Mouse (Mus musculus) layer of hippocampus, postnatal 14 days (tissue): ENCODE results near the gene Cd247. TPM values are rescaled to one million over a fixed set of nuclear protein-coding genes. Genes with fewer than 3 reads are reported as not detected.
"Not testable (repeated sequence)": the region's sequence is repeated elsewhere in the genome, so short reads cannot be mapped to it uniquely, and the experiment has no call there.

ENCODE experiments used
- DNase-seq, 2 experiments: peaks; one replicate each; pipeline ENCODE4 v3.0.0; 2021 to 2022; ENCODE audit warnings: low spot score in 2 of 2, mixed read lengths in 1 of 2
- long read RNA-seq, 2 experiments: library from polyadenylated mRNA; stranded (forward); transcript quantifications; one replicate each; pipeline ENCODE4 v2.0.0; 2021
- total RNA-seq, 2 experiments: library from RNA; stranded (reverse); gene quantifications; 2 replicates each; pipeline ENCODE4 v1.2.3; 2021

Gene Cd247
- not detected for total RNA-seq
- long read RNA-seq, experiment 1 = 0 reads
- long read RNA-seq, experiment 2, partial matches to known transcripts = 0 of 1 reads
- long read RNA-seq, experiment 2, other reads (novel, unspliced or antisense) = 1 of 1 reads

DNA sequence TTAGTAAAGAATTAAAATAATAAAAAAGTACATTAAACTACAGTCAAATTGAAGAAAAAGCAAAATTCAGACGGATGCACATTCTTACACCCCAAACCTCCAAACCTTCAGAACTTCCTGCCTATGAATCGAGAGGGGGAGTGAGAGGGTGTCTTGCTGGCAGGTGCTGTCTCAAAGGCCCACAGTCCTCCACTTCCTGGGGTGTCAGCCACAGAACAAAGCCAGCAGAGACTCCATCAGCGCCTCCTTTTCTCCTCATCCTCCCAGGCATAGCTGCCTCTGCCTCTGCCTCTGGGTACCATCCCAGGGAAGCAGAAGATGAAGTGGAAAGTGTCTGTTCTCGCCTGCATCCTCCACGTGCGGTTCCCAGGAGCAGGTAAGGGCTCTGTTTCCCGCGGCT lies at the start of gene Cd247:
TSS of gene Cd247 (plus strand) at position 171 of the 400 bp plus-strand sequence.
- DNase-seq = no peak

DNA sequence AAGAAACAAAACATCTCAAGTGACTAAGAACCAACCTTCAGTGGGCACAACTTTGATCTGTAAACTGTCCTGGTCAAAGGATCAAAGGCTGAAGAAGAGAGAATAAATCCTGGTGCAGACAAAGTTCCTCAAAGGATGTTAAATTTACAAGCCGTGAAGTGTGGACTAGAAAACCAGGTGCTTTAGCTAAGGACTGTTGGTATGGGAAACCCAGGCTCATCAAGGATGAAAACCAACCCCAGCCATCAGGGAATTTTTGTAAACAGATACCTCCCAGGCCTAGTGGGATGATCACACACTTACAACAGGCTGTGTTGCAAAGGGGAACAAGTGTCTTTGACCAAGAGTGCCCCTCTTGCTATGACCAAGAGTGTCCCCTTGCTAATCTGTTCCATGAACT lies 49.5 kb upstream of the Cd247 start:
- DNase-seq = no peak

DNA sequence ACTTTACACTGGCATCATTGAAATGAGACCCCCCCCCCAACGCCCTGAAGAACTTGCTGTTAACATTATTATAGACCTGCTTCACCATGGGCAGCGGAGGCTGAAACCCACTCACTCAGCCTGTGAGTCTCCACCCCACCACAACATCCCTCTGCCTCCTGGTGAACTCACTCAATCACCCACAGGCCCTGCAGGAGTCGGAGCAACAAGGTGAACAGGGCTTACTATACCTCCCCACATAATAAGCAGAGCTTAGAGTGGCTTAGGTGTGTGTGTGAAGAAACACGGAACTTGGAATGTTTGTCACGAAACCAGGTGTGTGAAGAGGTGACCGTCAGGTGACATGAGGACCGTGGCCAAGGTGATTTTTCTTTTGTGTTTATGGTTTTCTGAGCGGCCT lies 46.5 kb upstream of the Cd247 start:
- no peak for DNase-seq

DNA sequence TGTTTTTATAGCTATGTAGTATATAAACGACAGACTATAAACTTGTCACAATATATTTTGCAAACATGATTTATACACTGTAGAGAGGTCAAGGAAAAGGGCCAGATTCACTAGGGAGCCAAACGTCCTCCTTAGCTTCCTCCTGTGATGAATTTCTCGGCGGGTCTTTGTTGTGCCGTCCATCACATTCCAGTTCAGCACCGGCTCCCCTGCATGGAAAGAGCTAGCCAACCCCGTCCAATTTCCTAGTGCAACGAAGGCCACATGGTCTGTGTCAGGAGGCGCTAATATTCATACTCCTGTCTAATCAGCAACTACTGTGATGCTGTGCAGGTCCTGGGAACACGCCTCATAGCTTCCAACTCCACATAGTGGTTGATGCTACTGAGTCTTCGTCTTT lies 40.4 kb upstream of the Cd247 start:
- DNase-seq = no peak

DNA sequence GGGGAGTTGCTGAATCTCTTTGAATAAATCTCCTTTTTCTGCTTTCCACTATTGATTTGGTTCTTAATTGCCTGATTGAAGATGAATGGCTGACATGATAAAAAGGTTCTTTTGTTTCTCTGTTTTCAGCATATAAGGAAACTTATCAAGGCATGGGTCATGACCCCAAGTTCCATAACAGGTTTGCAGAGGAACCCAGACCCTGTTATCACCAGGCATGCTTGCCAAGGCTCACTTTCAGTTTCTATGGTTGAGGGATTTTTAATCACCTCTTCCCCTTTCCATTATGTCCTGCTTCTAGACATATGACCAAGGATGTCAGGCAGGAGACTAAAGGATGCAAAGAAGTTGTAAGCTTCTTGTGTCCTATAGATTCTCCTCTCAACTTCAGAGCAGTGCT lies 37.3 kb upstream of the Cd247 start:
- DNase-seq = no peak

DNA sequence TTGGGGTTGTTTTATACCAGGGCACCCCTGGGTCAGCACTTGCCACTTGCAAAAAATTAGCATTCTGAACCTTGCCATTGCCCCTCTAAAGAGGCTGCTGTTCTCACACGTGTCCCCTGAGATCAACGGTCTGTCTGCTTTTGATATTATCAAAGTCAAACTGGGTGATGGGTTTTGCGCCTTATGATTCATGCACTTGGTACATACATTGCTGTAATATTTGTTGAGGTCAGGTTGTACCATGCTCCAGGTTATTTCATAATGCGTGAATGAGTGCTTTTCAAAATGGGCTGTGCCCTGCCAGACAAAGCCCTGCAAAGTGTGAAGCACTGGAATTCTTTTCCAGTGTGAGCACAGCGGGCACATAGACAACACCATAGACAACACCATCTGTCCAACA lies 36.6 kb upstream of the Cd247 start:
- DNase-seq = no peak

DNA sequence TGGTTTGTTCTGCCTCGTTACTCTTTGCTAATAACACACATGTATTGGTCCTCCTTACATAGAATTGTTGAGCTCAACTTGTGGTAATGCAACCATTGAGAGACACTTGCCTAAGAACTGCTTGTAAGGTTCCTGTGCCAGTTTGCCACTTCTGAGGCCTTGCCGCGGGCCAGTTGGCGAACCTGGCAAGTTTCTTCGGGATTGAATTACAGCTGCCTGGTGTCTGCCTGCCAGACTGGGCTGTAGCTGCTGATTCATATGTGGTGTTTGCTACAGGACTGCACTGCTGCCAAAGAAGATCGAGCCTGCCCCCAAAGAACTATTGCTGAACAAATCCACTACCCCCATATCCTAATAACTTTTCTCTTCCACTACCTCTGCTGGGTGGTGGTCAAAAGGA lies 34.3 kb upstream of the Cd247 start:
- DNase-seq = no peak

DNA sequence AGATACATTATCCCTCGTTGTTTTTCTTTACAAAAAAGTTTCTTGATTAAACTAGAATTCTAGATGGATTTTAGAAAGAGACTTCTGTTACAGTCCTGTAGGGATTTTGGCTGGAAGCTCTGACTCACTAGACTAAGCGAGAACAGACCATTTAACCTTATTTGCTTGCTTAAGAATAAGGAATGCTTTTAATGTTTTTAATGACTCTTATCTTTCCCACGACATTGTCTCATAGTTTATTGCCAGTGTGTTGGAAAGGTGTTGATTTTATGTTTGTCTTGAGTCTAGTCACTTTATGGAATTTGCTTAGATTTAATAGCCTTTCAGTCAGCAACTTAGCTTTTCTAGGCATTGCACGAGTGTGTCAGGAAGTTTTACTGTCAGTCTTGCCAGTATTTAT lies 33.3 kb upstream of the Cd247 start:
- no peak for DNase-seq

DNA sequence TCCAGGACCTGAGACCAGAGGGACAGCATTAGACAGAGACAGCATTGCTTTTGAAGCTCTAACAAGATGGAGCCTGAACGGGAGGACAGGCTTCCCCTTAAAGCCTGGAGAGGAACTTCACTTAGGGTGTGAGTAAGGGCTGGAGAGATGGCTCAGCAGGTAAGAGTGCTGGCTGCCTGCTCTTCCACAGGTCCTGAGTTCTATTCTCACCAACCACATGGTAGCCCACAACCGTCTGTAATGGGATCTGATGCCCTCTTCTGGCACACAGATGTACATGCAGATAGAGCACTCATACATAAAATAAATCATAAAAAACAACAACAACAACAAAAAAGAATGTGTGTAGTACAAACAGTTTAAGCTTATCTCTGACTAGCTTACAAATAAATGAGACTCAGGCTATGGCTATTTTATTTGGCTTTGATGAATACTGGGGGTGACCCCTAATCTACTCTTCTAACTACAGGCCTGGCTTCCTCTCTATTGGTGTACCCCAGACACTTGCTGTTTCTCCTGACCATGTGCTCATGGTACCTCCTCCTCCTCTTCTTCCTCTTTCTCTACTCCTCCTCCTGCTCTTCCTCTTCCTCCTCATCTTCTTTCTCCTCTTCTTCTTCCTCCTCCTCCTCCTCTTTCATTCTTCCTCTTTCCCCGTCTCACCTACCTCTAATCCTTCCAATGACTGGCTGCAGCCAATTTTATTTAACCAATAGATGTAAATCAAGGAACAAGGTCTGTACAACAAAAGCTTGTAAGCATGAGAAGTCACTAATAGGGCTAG lies 26.8 kb upstream of the Cd247 start:
- DNase-seq = no peak

DNA sequence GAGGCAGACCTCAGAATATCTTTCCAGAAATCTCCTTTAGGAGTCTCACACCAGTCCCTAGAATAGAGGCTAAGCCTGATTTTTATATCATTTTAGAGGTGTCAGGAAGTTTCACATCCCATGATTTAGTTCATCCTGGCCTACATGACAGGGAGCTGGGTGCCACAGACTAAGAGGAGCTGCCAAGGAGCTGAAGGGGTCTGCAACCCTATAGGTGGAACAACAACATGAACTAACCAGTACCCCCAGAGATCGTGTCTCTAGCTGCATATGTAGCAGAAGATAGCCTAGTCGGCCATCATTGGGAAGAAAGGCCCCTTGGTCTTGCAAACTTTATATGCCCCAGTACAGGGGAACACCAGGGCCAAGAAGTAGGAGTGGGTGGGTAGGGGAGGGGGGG lies 26.0 kb upstream of the Cd247 start:
- DNase-seq = not testable (repeated sequence)

DNA sequence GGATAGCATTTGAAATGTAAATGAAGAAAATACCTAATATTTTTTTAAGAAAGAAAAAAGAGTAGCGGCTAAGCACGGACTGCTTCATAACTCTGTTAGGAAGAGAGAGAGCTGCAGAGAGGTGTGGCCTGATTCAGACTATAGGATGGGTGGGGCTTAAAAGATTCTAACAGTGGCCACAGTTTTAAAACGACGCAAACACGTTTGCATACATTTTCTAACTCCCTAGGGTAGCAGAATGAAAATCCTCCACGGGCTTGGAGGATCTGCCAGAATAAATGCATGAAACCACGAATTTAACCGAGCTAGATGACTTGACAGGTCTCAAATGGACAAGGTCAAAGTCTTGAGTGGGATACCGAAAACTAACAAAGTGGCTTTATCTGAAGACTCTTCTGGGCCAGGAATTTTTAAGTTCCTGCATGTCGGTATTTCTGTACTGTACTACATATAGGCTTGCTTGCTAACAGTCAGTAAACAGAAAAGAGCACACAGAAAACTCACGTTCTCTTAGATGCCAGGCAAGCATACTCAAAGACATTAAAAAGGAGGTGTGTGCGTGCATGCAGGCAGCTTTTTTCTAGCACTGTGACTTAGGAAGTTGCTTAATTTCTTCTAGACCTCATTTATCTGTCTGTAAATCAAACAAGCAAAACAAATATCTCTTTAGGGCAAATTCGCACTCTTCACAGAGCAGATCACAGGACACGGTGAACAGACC lies 25.4 kb upstream of the Cd247 start:
- DNase-seq = no peak

DNA sequence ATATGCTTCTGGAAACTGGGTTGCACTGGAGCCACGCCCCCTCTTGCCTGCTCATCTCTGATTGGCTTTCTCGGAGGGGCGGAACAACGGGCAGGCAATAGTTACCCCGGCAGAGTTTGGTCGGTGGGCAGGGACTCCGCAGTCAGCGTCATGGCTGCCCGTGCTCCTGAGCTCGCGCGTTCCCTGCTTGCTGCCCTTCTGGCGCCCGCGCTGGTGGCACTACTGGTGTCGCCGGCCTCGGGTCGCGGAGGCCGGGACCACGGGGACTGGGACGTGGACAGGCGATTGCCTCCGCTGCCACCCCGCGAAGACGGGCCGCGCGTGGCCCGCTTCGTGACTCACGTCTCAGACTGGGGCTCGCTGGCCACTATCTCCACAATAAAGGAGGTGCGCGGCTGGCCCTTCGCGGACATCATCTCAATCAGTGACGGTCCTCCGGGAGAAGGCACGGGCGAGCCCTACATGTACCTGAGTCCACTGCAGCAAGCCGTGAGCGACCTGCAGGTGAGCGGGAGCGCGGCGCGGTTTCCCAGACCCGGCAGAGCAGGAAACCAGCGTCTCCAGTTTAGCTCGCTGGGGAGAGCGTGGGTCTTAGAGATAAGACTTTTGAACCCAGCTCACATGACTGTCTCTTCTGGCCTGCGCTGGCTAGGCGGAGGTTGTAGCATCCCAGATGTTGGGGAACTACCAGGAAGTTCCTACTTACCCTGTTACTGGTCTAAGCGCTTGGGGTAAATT lies 24.7 kb upstream of the Cd247 start, which contains the start of gene Creg1:
TSS of gene Creg1 (plus strand) at position 112 of the 738 bp plus-strand sequence.
- peak; percentile 88 to 95 for DNase-seq

DNA sequence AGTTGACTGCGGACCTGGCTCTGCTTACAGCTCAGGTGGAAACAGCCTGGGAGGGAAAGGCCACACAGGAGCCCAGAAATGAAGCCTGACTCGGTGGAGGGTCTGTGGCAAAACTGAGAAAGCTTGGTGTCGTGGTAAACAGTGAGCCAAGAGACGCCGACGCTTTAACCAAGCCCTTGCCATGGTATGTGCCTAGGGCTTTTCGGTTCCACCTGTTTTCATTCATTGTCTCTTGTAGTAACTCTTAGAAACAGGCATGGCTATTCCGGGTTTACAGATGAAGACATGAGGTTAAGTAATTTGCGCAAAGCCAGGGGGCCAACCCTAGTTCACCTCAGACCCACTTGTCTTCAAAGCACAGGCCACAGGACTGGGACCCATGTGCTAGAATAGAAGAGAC lies 23.9 kb upstream of the Cd247 start:
- no peak for DNase-seq

DNA sequence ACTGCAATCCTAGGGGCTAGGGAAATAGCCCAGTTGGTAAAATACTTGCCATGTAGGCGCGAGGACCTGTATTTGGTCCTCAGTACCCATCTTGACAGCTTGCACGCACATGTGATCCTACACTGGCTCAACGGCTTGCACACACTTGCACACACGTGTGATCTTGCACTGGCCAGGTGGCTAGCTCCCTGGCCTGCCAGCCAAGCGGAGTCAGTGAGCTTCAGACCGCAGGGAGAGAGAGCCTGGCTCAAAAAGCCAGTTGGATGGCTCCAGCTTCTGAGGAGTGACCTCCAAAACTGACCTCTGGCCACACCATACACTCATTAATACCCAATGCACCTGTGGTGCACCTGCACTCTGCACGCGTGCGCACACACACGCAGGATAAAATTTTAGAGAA lies 23.4 kb upstream of the Cd247 start:
- DNase-seq = no peak

DNA sequence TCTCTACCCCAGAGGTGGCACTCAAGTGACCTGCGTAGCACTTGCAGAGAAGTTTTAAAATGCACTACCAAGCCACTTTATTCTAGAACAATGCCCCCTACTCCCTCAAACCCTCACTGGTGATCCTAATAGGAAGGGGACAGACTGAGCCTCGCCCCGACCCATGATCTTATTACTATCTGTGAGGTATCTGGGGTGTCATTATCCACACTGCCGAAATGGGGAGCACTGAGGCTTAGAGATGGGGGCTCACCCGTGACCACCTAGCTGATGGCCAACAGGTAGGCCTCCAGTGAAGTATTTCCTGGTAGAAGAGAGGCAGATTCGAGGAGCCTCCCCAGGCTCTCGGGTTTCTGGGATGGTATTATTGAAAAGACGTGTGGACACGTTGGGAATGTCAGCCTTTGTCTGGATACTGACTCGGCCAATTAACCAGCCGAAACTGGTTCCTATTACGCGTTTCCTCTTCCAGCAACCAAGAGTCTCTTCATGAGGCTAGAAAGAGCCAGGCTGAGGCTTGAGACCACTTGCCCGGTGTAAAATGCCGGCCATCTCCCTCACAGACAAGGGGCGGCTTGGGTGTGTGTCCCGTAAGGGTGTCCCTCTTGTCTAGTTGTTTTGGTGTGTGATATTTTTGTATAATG lies 22.7 kb upstream of the Cd247 start:
- no peak for DNase-seq

DNA sequence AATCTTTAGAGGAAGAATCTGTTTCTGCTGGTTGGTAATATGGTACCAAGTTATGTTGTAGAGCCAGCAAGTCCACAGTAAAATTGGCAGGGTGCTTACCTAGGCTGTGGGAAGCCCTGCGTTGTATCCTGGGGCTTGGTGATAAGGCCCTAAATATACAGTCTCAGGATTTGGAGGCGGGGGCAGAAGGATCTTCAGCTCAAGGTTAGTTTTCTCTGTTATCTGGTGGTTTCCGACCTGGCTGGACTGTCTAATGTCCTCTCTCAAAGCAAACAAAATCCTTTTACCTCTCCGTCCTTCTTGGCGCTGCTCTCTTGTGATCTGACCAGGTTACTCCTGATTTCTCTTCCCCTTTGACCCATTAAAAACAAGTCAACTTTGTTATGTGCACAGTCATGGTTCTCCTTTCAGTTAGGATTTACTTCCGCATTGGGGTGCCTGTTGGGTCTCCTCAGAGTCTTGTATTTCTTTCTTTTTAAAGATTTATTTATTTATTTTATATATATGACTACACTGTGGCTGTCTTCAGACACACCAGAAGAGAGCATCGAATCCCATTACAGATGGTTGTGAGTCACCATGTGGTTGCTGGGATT lies 22.1 kb upstream of the Cd247 start:
- no peak for DNase-seq

DNA sequence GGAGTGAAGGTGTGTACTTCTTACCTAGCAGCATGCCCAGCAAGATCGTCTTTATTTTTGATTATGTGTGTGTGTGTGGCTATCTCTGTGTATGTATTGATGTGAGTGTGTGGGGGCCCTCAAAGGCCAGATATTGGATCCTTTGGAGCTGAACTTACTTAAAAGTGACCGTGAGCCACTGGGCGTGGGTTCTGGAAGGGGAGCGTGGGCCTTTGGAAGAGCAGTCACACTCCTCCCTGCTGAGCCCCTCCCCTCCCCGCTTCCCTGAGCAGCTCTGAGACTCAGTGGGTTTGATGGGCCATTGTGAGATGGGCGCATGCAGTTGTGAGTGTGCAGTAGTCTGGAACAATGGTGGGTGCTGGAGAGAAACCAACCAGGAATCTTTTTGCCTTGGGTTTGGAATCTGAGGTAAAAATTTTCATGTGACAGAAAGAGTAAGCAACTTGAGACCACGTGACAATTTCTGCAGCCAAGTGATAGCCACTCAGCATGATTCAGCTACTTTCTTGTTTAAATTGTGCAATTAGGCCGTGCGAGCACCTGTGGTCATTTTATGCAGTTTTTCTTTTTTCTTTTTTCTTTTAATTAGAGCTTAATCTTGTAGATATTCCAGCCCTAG lies 19.5 kb upstream of the Cd247 start:
- DNase-seq = no peak

DNA sequence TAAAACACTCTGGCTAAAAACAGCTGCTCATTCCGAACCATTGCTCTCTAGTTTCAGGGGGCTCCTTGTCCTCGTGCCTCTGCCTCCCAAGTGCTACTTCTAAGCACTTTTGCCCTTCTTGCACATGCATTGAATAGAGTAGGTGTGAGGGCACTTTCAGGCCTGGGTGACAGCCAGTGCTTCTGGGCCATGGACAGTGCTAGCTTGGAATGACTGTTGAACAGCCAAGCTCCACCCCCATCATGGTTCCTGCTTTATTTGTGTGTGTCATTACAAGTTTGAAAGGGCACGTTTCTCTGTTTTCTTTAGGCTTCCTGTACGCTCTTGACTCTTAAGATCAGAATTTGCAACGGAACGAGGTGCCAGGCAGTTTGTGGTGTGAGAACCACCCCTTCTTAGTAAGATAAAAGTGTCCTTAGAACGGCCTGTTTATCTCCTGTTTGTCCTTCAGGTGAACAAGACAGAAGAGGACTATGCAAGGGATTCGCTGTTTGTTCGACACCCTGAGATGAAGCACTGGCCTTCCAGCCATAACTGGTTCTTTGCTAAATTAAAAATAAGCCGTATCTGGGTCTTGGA lies 18.2 kb upstream of the Cd247 start:
- DNase-seq = no peak

DNA sequence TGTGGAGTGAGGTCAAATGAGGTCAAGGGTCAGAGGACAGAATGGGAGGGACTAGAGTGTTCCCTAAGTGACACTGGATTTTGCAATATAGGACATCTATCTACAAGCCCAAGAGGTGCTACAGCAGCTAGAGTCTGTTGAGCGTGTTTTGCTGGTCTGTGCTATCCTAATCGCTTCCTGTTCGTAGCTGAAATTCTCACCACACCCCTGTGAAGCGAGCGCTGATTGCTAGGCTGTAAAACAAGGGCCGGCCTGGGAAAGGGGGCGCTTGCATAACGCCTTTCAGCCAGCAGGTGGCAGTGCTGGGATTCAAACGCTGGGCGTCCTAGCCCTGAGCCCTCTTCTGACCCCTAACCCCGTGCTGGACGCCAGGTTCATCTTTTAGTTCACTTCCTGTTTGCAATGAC lies 17.0 kb upstream of the Cd247 start:
- peak; percentile 65 to 70 for DNase-seq

DNA sequence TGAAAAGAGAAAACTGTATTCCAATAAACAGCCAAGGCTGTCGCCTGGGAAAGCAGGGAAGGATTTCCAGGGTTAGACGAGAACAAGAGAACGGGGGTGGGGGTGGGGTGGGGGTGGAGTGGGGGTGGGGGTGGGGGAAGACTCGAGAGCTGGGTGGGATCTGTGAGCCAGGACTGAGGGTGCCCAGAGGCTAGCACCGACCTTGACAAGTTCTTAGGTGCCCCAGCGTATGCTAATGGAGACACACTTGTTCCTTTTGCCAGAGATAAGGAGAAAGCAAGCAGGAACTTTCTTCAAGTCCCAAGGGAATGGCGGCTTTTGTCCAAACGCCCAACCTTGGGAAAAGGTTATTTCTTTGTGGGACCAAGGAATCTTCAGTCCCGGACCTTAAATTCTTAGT lies 16.5 kb upstream of the Cd247 start:
- DNase-seq = no peak
